Mouse (Mus musculus): ENCODE measurements around the gene Tmem132c. TPM values are rescaled to one million over a fixed set of nuclear protein-coding genes. Genes with fewer than 3 reads are reported as not detected.

The Tmem132c gene
- polyA plus RNA-seq, 1 experiment from 2014 or later, result 18.4 TPM

DNA sequence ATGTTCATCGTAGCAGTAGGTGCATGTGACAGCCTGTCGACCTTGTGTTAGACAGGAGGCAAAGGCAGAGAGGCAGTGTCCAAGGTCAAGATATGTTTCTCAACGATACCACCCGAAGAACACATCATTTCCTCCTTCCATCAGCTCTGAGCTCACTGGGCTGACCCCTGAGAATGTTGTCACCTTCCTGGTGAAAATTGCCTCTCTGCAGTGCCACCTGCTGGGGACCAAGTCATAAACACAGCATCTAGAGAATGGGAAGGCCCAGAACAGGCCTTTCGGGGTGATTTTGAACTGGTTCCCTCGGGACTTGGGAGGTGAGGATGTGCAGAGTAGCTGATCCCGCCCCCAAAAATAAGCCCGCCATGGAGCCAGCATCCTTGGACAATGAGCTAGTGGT, 342.1 kb downstream of the Tmem132c start:
- Histone ChIP-seq H3K36me3 (no peaks in the 10 kb centered on the region), H3K27me3 (no peaks in the 10 kb centered on the region), H3K4me3 (no peak overlapping the region), H3K27ac (replicated peaks) (no peak overlapping the region), H3K9ac (replicated peaks) (no peak overlapping the region), H3K4me1 (no peaks in the 10 kb centered on the region), H3K9me3 (no peaks in the 10 kb centered on the region), H3K4me2 (replicated peaks) (no peak overlapping the region)
- no peak for ATAC-seq (ENCODE audit: low FRiP score, low read depth)
- 90% methylated on average over 8 of the region's 8 CpGs for WGBS

- Histone ChIP-seq H3K36me3 (peaks cover 19% of the 10 kb centered on the region; the same call in 1 of the 2 replicates), H3K27ac (replicated peaks) (no peak overlapping the region), H3K9ac (replicated peaks) (no peak overlapping the region), H3K4me1 (no peaks in the 10 kb centered on the region), H3K27me3 (no peaks in the 10 kb centered on the region), H3K4me2 (replicated peaks) (no peak overlapping the region), H3K9me3 (no peaks in the 10 kb centered on the region), H3K4me3 (no peak overlapping the region)
- WGBS, result 76% methylated on average over 6 of the region's 6 CpGs
- no peak for ATAC-seq (ENCODE audit: low FRiP score, low read depth)
Observed at GRCm38 (mm10) chr5:127587854-127588253, 346.2 kb downstream of the Tmem132c start.

DNA sequence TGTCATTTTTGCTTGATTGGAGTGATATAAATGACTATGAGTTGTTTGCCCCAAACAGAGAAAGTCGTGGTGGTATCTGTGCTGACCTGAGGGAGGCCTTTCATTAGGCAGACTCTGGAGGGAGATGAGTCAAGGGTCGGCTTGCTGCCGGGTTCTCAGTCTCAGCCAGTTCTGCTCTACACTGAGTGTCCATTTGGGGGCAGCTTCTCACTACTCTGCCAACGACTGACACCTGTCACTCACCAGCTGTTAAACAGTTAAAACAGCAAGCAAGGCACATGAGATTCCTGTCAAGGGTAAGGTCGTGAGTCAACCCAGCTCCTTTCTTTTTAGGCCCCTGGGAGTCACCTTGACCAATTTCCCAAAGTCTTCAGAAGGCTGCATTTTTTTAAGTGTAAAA, 350.8 kb downstream of the Tmem132c start:
- Histone ChIP-seq H3K9me3 (no peaks in the 10 kb centered on the region), H3K27me3 (no peaks in the 10 kb centered on the region), H3K36me3 (peaks cover 63% of the 10 kb centered on the region), H3K4me1 (no peaks in the 10 kb centered on the region), H3K4me3 (no peak overlapping the region), H3K4me2 (replicated peaks) (no peak overlapping the region), H3K27ac (replicated peaks) (no peak overlapping the region), H3K9ac (replicated peaks) (no peak overlapping the region)
- ATAC-seq (ENCODE audit: low FRiP score, low read depth), result no peak
- 73% methylated on average over 5 of the region's 5 CpGs for WGBS

DNA sequence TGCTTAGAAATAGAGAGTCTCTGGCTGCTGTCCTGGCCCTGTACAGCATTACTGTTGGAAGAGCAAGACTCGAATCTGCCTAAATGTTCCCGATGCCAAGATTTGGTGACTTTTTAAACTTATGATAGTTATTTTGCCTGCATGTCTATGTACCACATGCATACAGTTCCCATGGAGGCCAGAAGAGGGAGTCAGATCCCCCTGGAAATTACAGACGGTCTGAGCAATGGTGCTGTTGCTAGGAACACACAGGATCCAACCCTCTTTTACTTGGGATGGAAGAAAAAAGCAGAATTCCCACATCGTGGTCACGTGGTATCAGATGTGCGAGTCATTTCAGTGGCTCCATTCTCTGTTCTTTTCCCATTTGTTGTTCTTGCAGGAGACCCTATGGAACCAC, 351.2 kb downstream of the Tmem132c start:
- no peaks in the 10 kb centered on the region for H3K27me3 ChIP-seq
- no peak overlapping the region for H3K4me3 ChIP-seq
- peaks cover 67% of the 10 kb centered on the region for H3K36me3 ChIP-seq
- H3K9ac ChIP-seq (replicated peaks), result no peak overlapping the region
- 81% methylated on average over 6 of the region's 6 CpGs for WGBS
- no peak for ATAC-seq (ENCODE audit: low FRiP score, low read depth)
- H3K4me2 ChIP-seq (replicated peaks), result no peak overlapping the region
- H3K9me3 ChIP-seq, result no peaks in the 10 kb centered on the region
- H3K27ac ChIP-seq (replicated peaks), result no peak overlapping the region
- H3K4me1 ChIP-seq, result no peaks in the 10 kb centered on the region

GRCm38 (mm10) chr5:127595676-127596075, 354.1 kb downstream of the Tmem132c start:
- H3K27me3 ChIP-seq, result no peaks in the 10 kb centered on the region
- H3K36me3 ChIP-seq, result peaks cover 92% of the 10 kb centered on the region
- WGBS, result 91% methylated on average over 3 of the region's 3 CpGs
- H3K9ac ChIP-seq (replicated peaks), result no peak overlapping the region
- no peaks in the 10 kb centered on the region for H3K9me3 ChIP-seq
- no peaks in the 10 kb centered on the region for H3K4me1 ChIP-seq
- H3K4me3 ChIP-seq, result no peak overlapping the region
- no peak overlapping the region for H3K27ac ChIP-seq (replicated peaks)
- ATAC-seq (ENCODE audit: low FRiP score, low read depth), result no peak
- H3K4me2 ChIP-seq (replicated peaks), result no peak overlapping the region

GRCm38 (mm10) chr5:127596862-127597261, 355.3 kb downstream of the Tmem132c start:
- Histone ChIP-seq H3K4me1 (no peaks in the 10 kb centered on the region), H3K4me2 (replicated peaks) (no peak overlapping the region), H3K9ac (replicated peaks) (no peak overlapping the region), H3K36me3 (peaks cover 93% of the 10 kb centered on the region), H3K27ac (replicated peaks) (no peak overlapping the region), H3K4me3 (no peak overlapping the region), H3K27me3 (no peaks in the 10 kb centered on the region), H3K9me3 (no peaks in the 10 kb centered on the region)
- ATAC-seq (ENCODE audit: low FRiP score, low read depth), result no peak
- WGBS, result 94% methylated on average over 7 of the region's 7 CpGs

DNA sequence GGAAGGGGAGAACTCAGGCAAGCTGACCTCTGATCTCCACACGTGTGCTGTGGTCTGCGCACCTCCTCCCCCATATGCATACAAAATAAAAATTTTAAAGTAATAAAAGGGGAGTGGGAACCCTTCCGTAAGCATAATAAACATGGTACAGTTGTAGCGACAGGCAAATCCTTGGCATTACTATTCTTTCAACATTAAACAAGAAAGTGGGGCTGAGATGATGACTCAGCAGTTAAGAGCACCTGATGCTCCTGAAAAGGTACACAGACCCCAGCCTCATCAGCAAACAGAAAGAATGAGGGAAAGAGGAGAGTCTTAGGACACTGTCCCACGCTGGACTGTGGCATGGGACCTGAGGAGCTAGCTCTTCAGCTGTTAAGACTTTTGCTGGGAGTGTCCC, 361.4 kb downstream of the Tmem132c start:
- Histone ChIP-seq H3K4me1 (no peaks in the 10 kb centered on the region), H3K9me3 (no peaks in the 10 kb centered on the region), H3K27ac (replicated peaks) (no peak overlapping the region), H3K4me2 (replicated peaks) (no peak overlapping the region), H3K27me3 (no peaks in the 10 kb centered on the region), H3K4me3 (no peak overlapping the region), H3K9ac (replicated peaks) (no peak overlapping the region), H3K36me3 (peaks cover 93% of the 10 kb centered on the region)
- no peak for ATAC-seq (ENCODE audit: low FRiP score, low read depth)
- 96% methylated on average over 5 of the region's 5 CpGs for WGBS

GRCm38 (mm10) chr5:127607507-127607906, 365.9 kb downstream of the Tmem132c start:
- Histone ChIP-seq H3K27ac (replicated peaks) (no peak overlapping the region), H3K27me3 (no peaks in the 10 kb centered on the region), H3K9ac (replicated peaks) (no peak overlapping the region), H3K36me3 (peaks cover 59% of the 10 kb centered on the region), H3K9me3 (no peaks in the 10 kb centered on the region), H3K4me1 (peaks cover 4% of the 10 kb centered on the region; the same call in 1 of the 2 replicates), H3K4me2 (replicated peaks) (no peak overlapping the region), H3K4me3 (no peak overlapping the region)
- WGBS, result 82% methylated on average over 2 of the region's 2 CpGs
- ATAC-seq (ENCODE audit: low FRiP score, low read depth), result no peak

DNA sequence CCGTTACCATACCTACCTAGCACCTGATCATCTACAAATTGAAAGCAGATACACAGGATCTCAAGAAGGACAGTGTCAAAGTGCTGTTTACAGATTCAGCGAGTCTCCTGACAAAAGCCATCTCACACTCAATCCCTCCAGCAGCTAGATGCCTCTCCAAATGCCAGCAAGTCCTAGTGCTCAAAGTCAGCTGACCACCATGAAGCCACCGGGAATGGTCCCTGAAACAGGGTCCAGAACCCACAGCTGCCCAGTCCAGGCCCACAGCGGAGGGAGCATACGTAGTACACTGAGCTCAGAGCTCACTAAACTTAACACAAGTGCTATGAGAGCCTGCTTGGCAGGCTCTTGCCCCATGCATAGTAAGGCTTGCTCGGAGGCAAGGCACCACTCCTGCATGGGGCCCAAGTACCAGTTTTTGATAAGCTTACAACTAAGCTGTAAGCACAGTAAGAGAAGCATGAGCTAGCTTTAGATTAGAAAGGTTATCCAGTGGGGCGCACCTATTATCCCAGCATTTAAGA, 367.6 kb downstream of the Tmem132c start:
- no peak overlapping the region for H3K4me2 ChIP-seq (replicated peaks)
- H3K27ac ChIP-seq (replicated peaks), result no peak overlapping the region
- no peaks in the 10 kb centered on the region for H3K27me3 ChIP-seq
- no peak for ATAC-seq (ENCODE audit: low FRiP score, low read depth)
- H3K9ac ChIP-seq (replicated peaks), result no peak overlapping the region
- H3K36me3 ChIP-seq, result peaks cover 41% of the 10 kb centered on the region
- no peak overlapping the region for H3K4me3 ChIP-seq
- H3K4me1 ChIP-seq, result peaks cover 4% of the 10 kb centered on the region; the same call in 1 of the 2 replicates
- H3K9me3 ChIP-seq, result no peaks in the 10 kb centered on the region
- 87% methylated on average over 7 of the region's 7 CpGs for WGBS

DNA sequence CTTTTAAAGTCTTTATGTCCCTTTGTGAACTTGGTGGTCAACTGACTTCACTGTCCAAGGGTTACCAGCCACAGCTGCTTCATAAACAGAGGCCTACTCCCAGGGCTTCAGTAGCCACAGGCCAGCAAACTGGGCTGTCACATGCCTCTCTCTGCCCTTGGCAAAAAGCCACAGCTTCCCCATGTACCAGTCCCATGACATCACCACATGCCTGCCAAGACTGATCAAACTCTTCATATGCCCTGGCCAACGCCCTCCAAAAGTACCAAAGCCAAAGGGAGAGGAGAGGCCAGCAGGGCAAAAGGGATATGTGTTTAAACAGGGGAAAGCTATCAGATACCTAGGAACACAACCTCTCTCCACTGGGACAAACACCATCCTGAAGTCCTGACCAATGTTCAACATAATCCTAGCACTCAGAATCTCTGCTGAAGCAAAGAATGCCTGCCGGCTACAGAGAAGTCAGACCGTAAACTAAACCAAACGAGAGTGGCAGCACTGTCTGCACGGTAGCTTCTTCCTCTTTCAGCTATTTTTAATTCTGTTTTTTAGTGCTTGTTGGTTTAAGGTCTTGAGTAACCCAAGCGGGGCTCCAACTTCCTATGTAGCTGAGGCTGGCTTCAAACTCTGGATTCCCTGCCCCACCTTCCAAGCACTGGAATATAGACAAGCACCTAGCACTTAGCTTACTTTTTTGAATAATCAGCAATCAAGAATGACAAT, 369.3 kb downstream of the Tmem132c start:
- Histone ChIP-seq H3K4me1 (peaks cover 18% of the 10 kb centered on the region), H3K4me3 (no peak overlapping the region), H3K4me2 (replicated peaks) (no peak overlapping the region), H3K9ac (replicated peaks) (no peak overlapping the region), H3K36me3 (peaks cover 28% of the 10 kb centered on the region), H3K27me3 (no peaks in the 10 kb centered on the region), H3K9me3 (no peaks in the 10 kb centered on the region), H3K27ac (replicated peaks) (no peak overlapping the region)
- ATAC-seq (ENCODE audit: low FRiP score, low read depth), result no peak
- 87% methylated on average over 6 of the region's 6 CpGs for WGBS

DNA sequence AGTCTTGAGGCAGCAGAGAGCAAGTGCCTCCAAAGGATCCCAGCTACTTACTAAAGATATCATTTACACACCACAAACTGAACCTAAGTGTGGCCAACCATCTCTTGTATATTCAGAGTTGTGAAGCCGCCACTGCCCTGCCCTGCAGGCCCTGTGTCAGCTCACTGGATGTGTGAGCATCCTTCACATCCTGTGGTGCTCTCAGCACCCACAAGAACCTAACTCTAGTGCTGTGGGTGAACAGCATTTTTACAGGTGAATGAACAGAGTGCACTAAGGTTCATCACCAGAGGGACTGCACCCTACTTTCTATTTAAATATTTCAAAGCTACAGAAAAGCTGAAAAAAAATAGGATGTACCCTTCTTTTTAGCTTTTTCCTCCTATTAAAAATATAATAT, 370.3 kb downstream of the Tmem132c start:
- 85% methylated on average over 1 of the region's 1 CpGs for WGBS
- no peaks in the 10 kb centered on the region for H3K9me3 ChIP-seq
- no peak overlapping the region for H3K9ac ChIP-seq (replicated peaks)
- H3K36me3 ChIP-seq, result peaks cover 20% of the 10 kb centered on the region
- no peaks in the 10 kb centered on the region for H3K27me3 ChIP-seq
- no peak overlapping the region for H3K4me2 ChIP-seq (replicated peaks)
- no peak overlapping the region for H3K27ac ChIP-seq (replicated peaks)
- no peak overlapping the region for H3K4me3 ChIP-seq
- peaks cover 22% of the 10 kb centered on the region for H3K4me1 ChIP-seq
- ATAC-seq (ENCODE audit: low FRiP score, low read depth), result no peak

- 97% methylated on average over 6 of the region's 6 CpGs for WGBS
- no peak for ATAC-seq (ENCODE audit: low FRiP score, low read depth)
- Histone ChIP-seq H3K9me3 (no peaks in the 10 kb centered on the region), H3K27me3 (no peaks in the 10 kb centered on the region), H3K4me2 (replicated peaks) (no peak overlapping the region), H3K27ac (replicated peaks) (no peak overlapping the region), H3K9ac (replicated peaks) (no peak overlapping the region), H3K4me3 (no peak overlapping the region), H3K4me1 (peaks cover 22% of the 10 kb centered on the region), H3K36me3 (peaks cover 15% of the 10 kb centered on the region)
Observed at GRCm38 (mm10) chr5:127612397-127612796, 370.8 kb downstream of the Tmem132c start.
